Mouse (Mus musculus) liver, embryonic 16.5 days (tissue): ENCODE measurements around the gene Fat3. TPM values are rescaled to one million over a fixed set of nuclear protein-coding genes. Genes with fewer than 3 reads are reported as not detected.

ENCODE experiments used
- ATAC-seq: fragments of 200-750 bp; cut with Nextera tagmentation; 2 replicates; pipeline ENCODE4 v1.8.0; 2017; ENCODE audit warnings: low read depth, mild to moderate bottlenecking, moderate number of reproducible peaks, moderate library complexity
- H3K27ac ChIP-seq: fragments of 300-500 bp; sonication (generic); 2 replicates; pipeline ENCODE4 v1.5.1; 2014; ENCODE audit warnings: mild to moderate bottlenecking, low read length
- H3K27me3 ChIP-seq: fragments of 300-500 bp; sonication (generic); 2 replicates; pipeline ENCODE4 v1.6.1; 2014; ENCODE audit warnings: low read depth, low read length, mixed read lengths; ENCODE audit not compliant: control insufficient read depth, insufficient read depth
- H3K36me3 ChIP-seq: fragments of 300-500 bp; sonication (generic); 2 replicates; pipeline ENCODE4 v1.6.1; 2014; ENCODE audit warnings: mild to moderate bottlenecking; ENCODE audit not compliant: control insufficient read depth, insufficient read depth
- H3K4me1 ChIP-seq: fragments of 300-500 bp; sonication (generic); 2 replicates; pipeline ENCODE4 v1.6.1; 2014; ENCODE audit warnings: low read depth, low read length, mixed read lengths; ENCODE audit not compliant: control insufficient read depth
- H3K4me2 ChIP-seq: fragments of 300-500 bp; sonication (generic); 2 replicates; pipeline ENCODE4 v1.6.1; 2014; ENCODE audit warnings: low read depth, low read length, mixed read lengths
- H3K4me3 ChIP-seq: fragments of 300-500 bp; sonication (generic); 2 replicates; pipeline ENCODE4 v1.5.1; 2014; ENCODE audit warnings: low read depth, mild to moderate bottlenecking, low read length
- H3K9ac ChIP-seq: fragments of 300-500 bp; sonication (generic); 2 replicates; pipeline ENCODE4 v1.6.1; 2014; ENCODE audit warnings: low read depth, low read length
- H3K9me3 ChIP-seq: fragments of 300-500 bp; sonication (generic); replicated peaks from 2 replicates; pipeline ENCODE4 v1.6.1; 2016; ENCODE audit warnings: low read length; ENCODE audit not compliant: control insufficient read depth
- WGBS: fragments of 180-500 bp; shearing (Covaris S2); extraction: QIAGEN DNeasy Blood & Tissue Kit; methylation state at CpG from one replicate; pipeline ENCODE4 v1.1.7; 2014; ENCODE audit not compliant: insufficient replicate concordance; 5-methylcytosine and 5-hydroxymethylcytosine counted together
- polyA plus RNA-seq: library from polyadenylated mRNA; unstranded; fragments of >200 nt; fragmentation: Nextera tagmentation; extraction: Ambion mirVana; gene quantifications from 2 replicates; pipeline ENCODE4 v1.2.1, GENCODE M21; 2015

Fat3 gene
- polyA plus RNA-seq, 1 experiment from 2014 or later, result 0.06 TPM

DNA sequence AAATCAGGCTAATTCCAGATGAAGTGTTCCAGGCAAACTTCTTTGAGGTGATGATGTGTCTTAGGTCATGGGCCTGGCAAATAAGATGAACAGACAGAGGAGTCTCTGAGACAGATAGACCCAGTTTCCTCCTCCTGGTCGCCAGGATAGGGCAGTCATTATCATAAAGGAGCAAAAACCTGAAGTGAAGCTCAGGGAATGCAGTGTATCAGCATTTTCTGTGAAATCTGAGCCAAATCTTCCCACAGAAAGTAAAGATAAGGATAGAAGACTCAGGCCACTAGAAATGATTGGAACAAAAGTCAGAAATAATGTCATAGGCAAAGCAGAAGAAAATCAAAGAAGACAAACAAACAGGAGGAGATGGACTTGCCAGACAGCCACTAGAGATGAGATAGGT is 287.8 kb downstream of the Fat3 start:
- H3K36me3 ChIP-seq, result no peaks in the 10 kb centered on the region
- no peak overlapping the region for H3K9ac ChIP-seq
- H3K4me3 ChIP-seq, result no peak overlapping the region
- no peaks in the 10 kb centered on the region for H3K9me3 ChIP-seq
- H3K4me2 ChIP-seq, result no peak overlapping the region
- peaks cover 29% of the 10 kb centered on the region for H3K4me1 ChIP-seq
- H3K27me3 ChIP-seq, result no peaks in the 10 kb centered on the region
- no peak overlapping the region for H3K27ac ChIP-seq
- WGBS, result 9% methylated on average over 1 of the region's 1 CpGs
- no peak for ATAC-seq

GRCm38 (mm10) chr9:16212628-16213027 is 288.5 kb downstream of the Fat3 start:
- no peaks in the 10 kb centered on the region for H3K27me3 ChIP-seq
- ATAC-seq, result no peak
- no peak overlapping the region for H3K4me2 ChIP-seq
- H3K4me1 ChIP-seq, result peaks cover 29% of the 10 kb centered on the region
- H3K9me3 ChIP-seq, result no peaks in the 10 kb centered on the region
- 33% methylated on average over 3 of the region's 3 CpGs for WGBS
- H3K9ac ChIP-seq, result no peak overlapping the region
- H3K27ac ChIP-seq, result no peak overlapping the region
- H3K4me3 ChIP-seq, result no peak overlapping the region
- no peaks in the 10 kb centered on the region for H3K36me3 ChIP-seq

- WGBS, result 56% methylated on average over 4 of the region's 4 CpGs
Observed at GRCm38 (mm10) chr9:16212163-16212562, 288.9 kb downstream of the Fat3 start.

DNA sequence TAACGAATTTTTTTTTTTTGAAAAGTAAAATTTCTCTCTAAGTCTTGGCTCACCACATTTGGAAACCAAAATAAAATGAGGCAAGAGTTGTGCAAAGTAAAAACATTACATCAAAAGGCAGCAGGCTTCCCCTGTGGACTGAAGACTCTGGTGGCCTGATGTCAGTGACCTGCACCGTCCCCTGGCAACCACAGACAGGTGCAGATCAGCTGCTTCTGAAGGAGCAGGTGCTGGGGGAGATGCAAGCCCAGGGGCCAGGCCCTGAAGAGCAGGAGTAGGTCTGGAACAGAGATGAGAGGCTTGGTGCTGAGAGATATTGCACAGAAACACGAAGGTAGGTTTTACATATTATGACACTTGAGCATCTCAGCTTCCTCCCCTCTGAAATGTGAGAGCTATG is 289.6 kb downstream of the Fat3 start:
- Histone ChIP-seq H3K4me3 (no peak overlapping the region), H3K27me3 (no peaks in the 10 kb centered on the region), H3K4me2 (no peak overlapping the region), H3K9ac (no peak overlapping the region), H3K27ac (no peak overlapping the region), H3K36me3 (no peaks in the 10 kb centered on the region), H3K9me3 (no peaks in the 10 kb centered on the region), H3K4me1 (peaks cover 28% of the 10 kb centered on the region)
- WGBS, result 52% methylated on average over 3 of the region's 3 CpGs
- no peak for ATAC-seq

More at GRCm38 (mm10) chr9:16212163-16212562, 288.9 kb downstream of the Fat3 start:
- Histone ChIP-seq H3K27me3 (no peaks in the 10 kb centered on the region), H3K27ac (no peak overlapping the region), H3K9me3 (no peaks in the 10 kb centered on the region), H3K4me3 (no peak overlapping the region), H3K9ac (no peak overlapping the region), H3K4me2 (no peak overlapping the region), H3K4me1 (peaks cover 29% of the 10 kb centered on the region), H3K36me3 (no peaks in the 10 kb centered on the region)
- no peak for ATAC-seq

- Histone ChIP-seq H3K4me1 (no peaks in the 10 kb centered on the region), H3K27ac (no peak overlapping the region), H3K9ac (no peak overlapping the region), H3K4me3 (no peak overlapping the region), H3K36me3 (no peaks in the 10 kb centered on the region), H3K9me3 (no peaks in the 10 kb centered on the region), H3K4me2 (no peak overlapping the region), H3K27me3 (no peaks in the 10 kb centered on the region)
- WGBS, result 54% methylated on average over 6 of the region's 6 CpGs
- ATAC-seq, result no peak
Observed at GRCm38 (mm10) chr9:16202296-16202695, 298.8 kb downstream of the Fat3 start.

GRCm38 (mm10) chr9:16200948-16201347 is 300.1 kb downstream of the Fat3 start:
- no peak overlapping the region for H3K4me3 ChIP-seq
- H3K4me2 ChIP-seq, result no peak overlapping the region
- H3K9me3 ChIP-seq, result no peaks in the 10 kb centered on the region
- no peaks in the 10 kb centered on the region for H3K4me1 ChIP-seq
- H3K27me3 ChIP-seq, result no peaks in the 10 kb centered on the region
- H3K27ac ChIP-seq, result no peak overlapping the region
- 76% methylated on average over 1 of the region's 1 CpGs for WGBS
- no peak overlapping the region for H3K9ac ChIP-seq
- H3K36me3 ChIP-seq, result no peaks in the 10 kb centered on the region
- ATAC-seq, result no peak

DNA sequence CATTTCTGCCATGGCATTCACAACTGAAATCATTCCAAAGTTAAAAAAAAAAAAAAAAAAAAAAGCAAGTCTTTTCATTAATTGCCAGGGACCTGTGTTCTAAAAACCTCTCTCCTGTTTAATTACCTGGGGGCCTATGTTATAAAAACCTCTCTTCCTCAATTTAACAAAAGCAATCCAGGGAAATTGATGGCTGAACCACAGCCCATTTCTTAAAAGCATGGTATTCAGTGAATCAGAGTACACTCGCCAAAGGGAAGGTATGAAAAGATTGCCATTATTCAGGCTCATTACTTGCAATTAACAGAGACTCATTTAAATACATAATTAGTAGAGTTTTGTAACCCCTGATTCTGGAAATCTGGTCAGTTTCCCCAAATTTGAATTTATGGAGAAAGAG is 314.6 kb downstream of the Fat3 start:
- 58% methylated on average over 1 of the region's 1 CpGs for WGBS
- Histone ChIP-seq H3K27me3 (no peaks in the 10 kb centered on the region), H3K9me3 (no peaks in the 10 kb centered on the region), H3K4me3 (no peak overlapping the region), H3K36me3 (no peaks in the 10 kb centered on the region), H3K9ac (no peak overlapping the region), H3K4me2 (no peak overlapping the region), H3K27ac (no peak overlapping the region), H3K4me1 (no peaks in the 10 kb centered on the region)
- ATAC-seq, result no peak

GRCm38 (mm10) chr9:16169238-16169637 is 331.8 kb downstream of the Fat3 start:
- no peaks in the 10 kb centered on the region for H3K9me3 ChIP-seq
- H3K27me3 ChIP-seq, result no peaks in the 10 kb centered on the region
- H3K36me3 ChIP-seq, result no peaks in the 10 kb centered on the region
- H3K4me3 ChIP-seq, result no peak overlapping the region
- no peak overlapping the region for H3K4me2 ChIP-seq
- H3K27ac ChIP-seq, result no peak overlapping the region
- no peak for ATAC-seq
- WGBS, result 55% methylated on average over 4 of the region's 4 CpGs
- H3K9ac ChIP-seq, result no peak overlapping the region
- H3K4me1 ChIP-seq, result no peaks in the 10 kb centered on the region

DNA sequence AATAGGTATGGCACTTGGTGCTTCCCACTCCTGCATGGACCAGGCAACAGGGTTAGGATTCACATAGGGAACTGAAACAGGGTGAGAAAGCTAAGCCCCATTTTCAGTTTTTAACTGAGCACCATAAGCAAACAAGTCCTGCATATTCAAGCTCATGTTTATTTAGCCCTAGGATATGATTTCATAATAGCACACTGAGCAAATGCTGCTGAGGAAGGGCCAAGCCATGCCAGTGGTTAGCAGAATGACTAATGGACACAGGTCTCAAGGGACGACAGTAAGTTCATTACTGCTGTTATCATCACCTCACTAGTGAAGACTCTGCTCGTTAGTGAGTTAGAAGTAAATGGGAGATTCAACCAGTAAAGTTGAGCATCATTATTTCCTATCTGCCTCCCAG is 333.0 kb downstream of the Fat3 start:
- Histone ChIP-seq H3K27ac (no peak overlapping the region), H3K36me3 (no peaks in the 10 kb centered on the region), H3K4me2 (no peak overlapping the region), H3K9me3 (no peaks in the 10 kb centered on the region), H3K9ac (no peak overlapping the region), H3K27me3 (no peaks in the 10 kb centered on the region), H3K4me3 (no peak overlapping the region), H3K4me1 (no peaks in the 10 kb centered on the region)
- ATAC-seq, result no peak
- 57% methylated on average over 2 of the region's 2 CpGs for WGBS

- Histone ChIP-seq H3K4me1 (no peaks in the 10 kb centered on the region), H3K36me3 (no peaks in the 10 kb centered on the region), H3K9me3 (no peaks in the 10 kb centered on the region), H3K4me3 (no peak overlapping the region), H3K27ac (no peak overlapping the region), H3K27me3 (no peaks in the 10 kb centered on the region), H3K9ac (no peak overlapping the region), H3K4me2 (no peak overlapping the region)
- ATAC-seq, result no peak
- 77% methylated on average over 5 of the region's 5 CpGs for WGBS
Observed at GRCm38 (mm10) chr9:16159366-16159765, 341.7 kb downstream of the Fat3 start.
